Mouse (Mus musculus) heart, postnatal 14 days (tissue): ENCODE measurements around the gene Nbea. TPM values are rescaled to one million over a fixed set of nuclear protein-coding genes. Genes with fewer than 3 reads are reported as not detected.
"Not testable (repeated sequence)": the region's sequence is repeated elsewhere in the genome, so short reads cannot be mapped to it uniquely, and the experiment has no call there.

Experiments used
- DNase-seq, 2 experiments: peaks; one replicate each; pipeline ENCODE4 v3.0.0; 2021 to 2022
- intact Hi-C: fragments of 180-260 bp; cut with DNase I; formaldehyde crosslinking; loops from one replicate; pipeline ENCODE4 v1.15.1; 2025
- total RNA-seq, 2 experiments: library from RNA; stranded (reverse); gene quantifications; 2 replicates each; pipeline ENCODE4 v1.2.3; 2021

Nbea gene
- total RNA-seq, 2 experiments from 2014 or later = 18.5 to 19.9 TPM

GRCm38 (mm10) chr3:56045659-56046336, 137.7 kb downstream of the Nbea start:
- DNase-seq = no peak
- intact Hi-C loops = no loop called here

GRCm38 (mm10) chr3:56043091-56043490, 140.4 kb downstream of the Nbea start:
- DNase-seq = no peak

DNA sequence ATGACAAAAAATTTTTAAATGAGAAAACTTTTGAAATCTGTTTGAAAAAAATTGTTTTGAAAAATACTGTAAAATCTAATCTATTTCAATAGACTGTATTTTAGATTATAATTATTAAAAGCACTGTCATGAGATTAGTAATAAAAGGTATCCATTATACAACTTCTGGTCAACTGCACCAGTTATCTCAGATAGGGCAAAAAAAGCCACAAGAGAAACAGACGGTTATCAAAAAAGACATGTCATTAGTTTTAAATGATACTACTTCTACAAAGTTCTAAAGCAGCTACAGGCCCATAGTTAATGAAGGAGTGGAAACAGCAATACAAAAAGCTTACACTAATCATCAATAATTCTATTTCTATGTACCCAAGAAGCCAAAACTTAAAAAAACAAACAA, 144.0 kb downstream of the Nbea start:
- DNase-seq = no peak
- intact Hi-C loops = no loop called here

More at GRCm38 (mm10) chr3:56043091-56043490, 140.4 kb downstream of the Nbea start:
- intact Hi-C loops = no loop called here

- intact Hi-C loops = no loop called here
- DNase-seq = no peak
Measured at GRCm38 (mm10) chr3:56034596-56034995, 148.9 kb downstream of the Nbea start.

GRCm38 (mm10) chr3:56018494-56018893, 165.0 kb downstream of the Nbea start:
- no peak for DNase-seq
- intact Hi-C loops = no loop called here

GRCm38 (mm10) chr3:56011132-56011531, 172.4 kb downstream of the Nbea start:
- intact Hi-C loops = no loop called here
- DNase-seq = no peak

- DNase-seq = peak; percentile 16 to 61
- intact Hi-C loops = loop anchor here (5.0 to 10.0 kb wide), 2 partner anchors 744 to 1417 kb away; partner anchors contain the start of gene Tm4sf4
Measured at GRCm38 (mm10) chr3:56007991-56008390, 175.5 kb downstream of the Nbea start.

GRCm38 (mm10) chr3:56000259-56000658, 183.2 kb downstream of the Nbea start:
- DNase-seq = no peak
- intact Hi-C loops = loop anchor here (2.0 to 10.0 kb wide), 3 partner anchors 478 to 1425 kb away; partner anchors contain the start of gene Tm4sf4

DNA sequence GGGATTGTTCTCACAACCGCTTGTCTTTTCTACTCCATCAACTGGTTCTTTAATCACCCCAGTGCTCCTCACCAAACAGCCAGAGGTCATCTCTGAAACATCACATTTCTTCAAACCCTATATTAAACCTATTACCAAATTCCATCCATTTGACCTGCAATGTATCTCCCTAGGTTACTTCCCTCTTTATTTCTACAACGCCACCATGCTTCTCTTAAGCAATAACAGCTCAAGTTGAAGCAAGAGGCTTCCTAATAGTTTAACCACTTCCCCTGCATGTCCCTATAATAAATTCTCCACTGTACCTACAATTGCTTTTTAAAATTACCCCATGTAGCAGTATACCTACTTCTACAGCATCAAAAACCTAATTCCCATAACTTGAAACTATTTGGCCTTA, 205.1 kb downstream of the Nbea start:
- intact Hi-C loops = no loop called here
- no peak for DNase-seq

GRCm38 (mm10) chr3:55976986-55977385, 206.5 kb downstream of the Nbea start:
- intact Hi-C loops, DNase-seq: not testable (repeated sequence)

GRCm38 (mm10) chr3:55965723-55966156, 217.8 kb downstream of the Nbea start:
- no peak for DNase-seq
- intact Hi-C loops = no loop called here

- intact Hi-C loops = no loop called here
- no peak for DNase-seq
Measured at GRCm38 (mm10) chr3:55963032-55963431, 220.5 kb downstream of the Nbea start.

DNA sequence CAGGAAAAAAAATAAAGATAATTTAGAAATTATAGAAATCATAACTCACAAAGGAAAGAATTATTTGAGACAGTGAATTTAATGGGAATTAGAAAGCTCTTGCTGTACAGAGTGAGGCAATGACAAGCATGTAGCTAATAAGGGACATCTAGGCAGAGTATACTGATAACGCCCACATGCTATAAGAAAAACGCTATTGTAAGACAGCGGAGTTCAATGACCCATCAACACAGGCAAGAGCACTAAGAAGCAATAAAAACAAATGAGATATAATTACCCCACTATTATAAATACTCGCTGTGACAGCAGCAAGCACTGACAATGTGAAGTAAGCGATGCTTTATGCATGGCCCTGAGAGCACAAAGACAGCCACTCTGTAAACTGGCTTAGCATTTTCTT, 233.5 kb downstream of the Nbea start:
- DNase-seq = no peak
- intact Hi-C loops = no loop called here

- DNase-seq = no peak
- intact Hi-C loops = no loop called here
Measured at GRCm38 (mm10) chr3:55949148-55949547, 234.4 kb downstream of the Nbea start.

GRCm38 (mm10) chr3:55927343-55927742, 256.2 kb downstream of the Nbea start:
- intact Hi-C loops = no loop called here
- no peak for DNase-seq

DNA sequence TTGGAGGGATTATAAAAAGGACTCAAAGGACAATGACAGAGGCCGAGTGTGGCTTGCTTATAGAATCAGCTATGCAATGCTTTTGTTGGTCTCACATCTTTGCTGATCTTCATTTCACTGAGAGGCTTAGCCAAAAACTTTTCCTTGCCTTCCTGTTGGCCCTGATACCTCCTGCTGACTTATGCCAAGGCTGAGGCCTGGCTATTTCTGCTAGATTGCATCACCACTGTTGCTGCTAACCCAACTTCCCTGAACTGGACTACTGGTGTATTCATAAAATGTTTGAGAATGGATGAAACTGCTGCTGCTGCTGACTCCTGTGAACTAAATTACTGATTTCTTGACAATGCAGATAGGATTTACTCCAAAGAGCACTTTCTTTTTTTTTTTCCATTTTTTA, 274.2 kb downstream of the Nbea start:
- peak; percentile 4 to 7 for DNase-seq
- intact Hi-C loops = no loop called here

- no peak for DNase-seq
- intact Hi-C loops = no loop called here
Measured at GRCm38 (mm10) chr3:55890574-55890973, 292.9 kb downstream of the Nbea start.

GRCm38 (mm10) chr3:55889227-55889626, 294.3 kb downstream of the Nbea start:
- no peak for DNase-seq
- intact Hi-C loops = no loop called here

DNA sequence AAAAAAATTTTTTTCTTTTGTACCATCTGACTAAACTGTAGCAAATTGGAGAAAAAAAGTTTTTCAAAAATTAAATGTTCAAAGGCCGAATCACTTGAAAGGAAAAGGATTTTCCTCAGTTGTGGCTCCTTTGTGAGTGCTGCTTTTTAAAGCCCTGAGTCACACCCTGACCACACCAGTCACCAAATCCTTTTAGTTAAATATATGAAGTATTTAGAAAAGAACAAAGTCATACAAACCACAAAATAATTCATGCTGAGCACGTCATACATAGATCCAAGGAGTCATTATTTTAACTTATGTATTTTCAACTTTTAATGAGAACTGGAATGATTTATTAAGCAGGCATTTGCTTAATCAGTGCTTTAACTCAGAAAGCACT, 295.7 kb downstream of the Nbea start:
- DNase-seq = no peak

DNA sequence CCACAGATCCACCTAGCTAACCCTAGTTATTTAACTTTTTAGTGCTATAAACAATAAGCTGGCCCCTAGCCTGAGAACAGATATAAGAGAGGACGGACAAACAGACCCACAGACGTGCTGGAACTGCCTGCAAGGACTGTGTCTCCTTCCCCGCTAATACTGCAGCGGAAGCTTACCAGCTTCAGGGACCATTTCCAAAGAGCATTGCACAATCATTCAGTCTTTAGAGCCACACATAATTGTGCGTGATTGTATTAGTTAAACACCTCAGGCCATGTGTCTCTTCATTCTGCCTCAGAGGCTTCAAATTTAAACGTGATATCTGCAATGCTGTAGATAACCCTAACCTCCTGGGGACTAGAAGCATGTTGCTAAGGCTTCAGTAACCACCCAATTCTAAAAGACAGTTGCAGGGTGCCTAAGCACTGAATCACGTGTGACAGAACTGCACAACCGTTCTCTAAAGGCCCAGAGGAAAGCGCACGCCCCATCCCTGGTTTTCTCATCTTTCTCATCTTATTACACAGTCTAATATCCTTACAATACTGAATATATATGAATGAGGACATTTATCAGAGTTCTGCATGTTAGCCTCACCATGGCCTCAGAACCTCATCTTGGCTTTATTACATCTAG, 296.2 kb downstream of the Nbea start:
- DNase-seq = peak in 1 of 2 experiments; percentile 1
- intact Hi-C loops = no loop called here

More for the DNA sequence above, 295.7 kb downstream of the Nbea start:
- intact Hi-C loops = no loop called here

DNA sequence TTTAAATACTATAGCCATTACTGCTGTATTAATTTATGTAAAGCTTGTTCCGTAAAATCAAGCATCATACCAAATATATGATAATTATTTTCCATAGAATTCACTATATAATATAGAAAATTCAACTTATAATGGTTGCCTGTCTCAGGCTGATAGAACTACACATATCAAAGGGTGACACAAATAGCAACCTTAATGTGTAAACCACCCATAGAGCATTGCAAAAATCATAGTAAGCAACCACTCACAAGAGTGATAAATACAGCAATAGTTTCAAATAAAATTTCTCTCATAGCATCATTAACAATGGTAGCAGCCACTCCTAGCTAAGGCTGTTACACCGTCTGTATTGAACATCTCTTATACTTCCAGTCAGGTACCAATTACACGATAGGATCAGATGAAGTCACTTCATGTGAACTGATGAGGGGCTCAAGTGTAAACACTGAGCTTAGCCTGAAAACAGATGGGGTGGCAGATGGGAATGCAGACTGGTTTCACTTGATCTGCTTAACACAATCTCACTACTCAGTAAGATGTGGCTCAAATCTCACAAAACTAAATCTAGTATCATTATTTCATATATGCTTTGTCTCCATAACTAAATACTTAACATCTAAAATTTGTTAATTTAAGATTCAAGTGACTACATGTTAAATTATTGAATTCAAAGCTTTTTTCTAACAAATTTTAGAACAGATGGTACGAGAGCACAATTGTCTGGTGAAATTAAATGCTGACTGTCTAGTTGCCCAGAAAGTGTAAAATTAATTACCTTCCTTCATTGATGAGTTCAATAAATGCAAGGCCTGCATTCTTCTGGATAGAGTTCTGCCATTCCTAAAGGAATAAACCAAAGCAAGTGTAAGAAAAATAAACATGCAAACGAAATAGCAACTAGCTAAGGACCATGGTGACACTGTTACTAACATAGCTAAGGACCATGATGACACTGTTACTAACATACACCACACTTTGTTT, 310.3 kb downstream of the Nbea start:
- DNase-seq = no peak
- intact Hi-C loops = no loop called here
